Mouse (Mus musculus): Measurements from ENCODE around the gene Plcg2. TPM values are rescaled to one million over a fixed set of nuclear protein-coding genes. Genes with fewer than 3 reads are reported as not detected.

The Plcg2 gene
- polyA plus RNA-seq, 1 experiment from 2014 or later, result 2.4 TPM

DNA sequence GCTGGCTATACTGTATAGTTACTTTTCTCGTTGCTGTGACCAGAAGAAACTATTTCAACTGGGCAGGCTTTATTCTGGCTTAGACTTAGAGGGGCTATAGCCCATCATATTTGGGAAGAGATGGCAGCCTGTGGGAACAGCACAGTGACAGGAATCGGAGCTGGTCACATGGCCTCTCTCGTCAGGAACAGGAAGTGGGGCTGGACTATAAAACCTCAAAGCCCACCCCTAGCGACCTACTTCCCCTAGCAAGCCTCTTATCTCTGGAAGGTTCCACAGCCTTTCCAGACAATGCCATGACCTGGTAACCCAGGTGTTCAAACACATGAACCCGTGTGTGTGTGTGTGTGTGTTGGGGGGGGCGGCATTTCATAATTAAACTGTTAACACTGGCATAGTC is 79.0 kb downstream of the Plcg2 start:
- Histone ChIP-seq H3K4me2 (replicated peaks; ENCODE audit: low read depth) (no peak overlapping the region), H3K9me3 (ENCODE audit: control insufficient read depth, low read length) (no peaks in the 10 kb centered on the region), H3K4me3 (ENCODE audit: low read depth, low read length) (no peak overlapping the region), H3K4me1 (replicated peaks; ENCODE audit: control insufficient read depth, insufficient read depth) (no peaks in the 10 kb centered on the region), H3K9ac (ENCODE audit: low read length) (no peak overlapping the region), H3K27me3 (ENCODE audit: control insufficient read depth, insufficient read depth, low read length) (no peaks in the 10 kb centered on the region), H3K27ac (replicated peaks) (no peak overlapping the region), H3K36me3 (ENCODE audit: control insufficient read depth, insufficient read depth, low read length) (no peaks in the 10 kb centered on the region)
- no peak for ATAC-seq (ENCODE audit: low FRiP score, low TSS enrichment)
- WGBS, result 68% methylated on average over 6 of the region's 6 CpGs
- DNase-seq (ENCODE audit: low spot score), result no peak
- TF ChIP-seq EP300 (optimal IDR thresholded peaks at IDR 0.05), result no peak
- TF ChIP-seq CTCF (IDR thresholded peaks at IDR 0.05; ENCODE audit: low read depth), result no peak

- 55% methylated on average over 10 of the region's 10 CpGs for WGBS
- no peak for DNase-seq (ENCODE audit: low spot score)
- no peak for ATAC-seq (ENCODE audit: low FRiP score, low TSS enrichment)
- Histone ChIP-seq H3K4me3 (ENCODE audit: low read depth, low read length) (no peak overlapping the region), H3K27ac (replicated peaks) (no peak overlapping the region), H3K4me1 (replicated peaks; ENCODE audit: control insufficient read depth, insufficient read depth) (no peaks in the 10 kb centered on the region), H3K9ac (ENCODE audit: low read length) (no peak overlapping the region), H3K9me3 (ENCODE audit: control insufficient read depth, low read length) (no peaks in the 10 kb centered on the region), H3K27me3 (ENCODE audit: control insufficient read depth, insufficient read depth, low read length) (no peaks in the 10 kb centered on the region), H3K36me3 (ENCODE audit: control insufficient read depth, insufficient read depth, low read length) (no peaks in the 10 kb centered on the region), H3K4me2 (replicated peaks; ENCODE audit: low read depth) (no peak overlapping the region)
- peak; percentile 62 for TF ChIP-seq CTCF (IDR thresholded peaks at IDR 0.05; ENCODE audit: low read depth)
- no peak for TF ChIP-seq EP300 (optimal IDR thresholded peaks at IDR 0.05)
These were observed 79.8 kb downstream of the Plcg2 start for GRCm38 (mm10) chr8:117577883-117578282.

- WGBS, result 92% methylated on average over 6 of the region's 6 CpGs
- ATAC-seq (ENCODE audit: low FRiP score, low TSS enrichment) (no peak), DNase-seq (ENCODE audit: low spot score) (no peak)
- no peaks in the 10 kb centered on the region for H3K9me3 ChIP-seq (ENCODE audit: control insufficient read depth, low read length)
- no peak overlapping the region for H3K9ac ChIP-seq (ENCODE audit: low read length)
- no peak overlapping the region for H3K4me3 ChIP-seq (ENCODE audit: low read depth, low read length)
- H3K4me2 ChIP-seq (replicated peaks; ENCODE audit: low read depth), result no peak overlapping the region
- TF ChIP-seq CTCF (IDR thresholded peaks at IDR 0.05; ENCODE audit: low read depth) (no peak), EP300 (optimal IDR thresholded peaks at IDR 0.05) (no peak)
- H3K27ac ChIP-seq (replicated peaks), result no peak overlapping the region
- H3K36me3 ChIP-seq (ENCODE audit: control insufficient read depth, insufficient read depth, low read length), result no peaks in the 10 kb centered on the region
- no peaks in the 10 kb centered on the region for H3K4me1 ChIP-seq (replicated peaks; ENCODE audit: control insufficient read depth, insufficient read depth)
- H3K27me3 ChIP-seq (ENCODE audit: control insufficient read depth, insufficient read depth, low read length), result no peaks in the 10 kb centered on the region
These were observed 80.8 kb downstream of the Plcg2 start for GRCm38 (mm10) chr8:117578856-117579255.

- DNase-seq (ENCODE audit: low spot score) (no peak), ATAC-seq (ENCODE audit: low FRiP score, low TSS enrichment) (no peak)
- 54% methylated on average over 5 of the region's 5 CpGs for WGBS
- H3K27me3 ChIP-seq (ENCODE audit: control insufficient read depth, insufficient read depth, low read length), result no peaks in the 10 kb centered on the region
- TF ChIP-seq EP300 (optimal IDR thresholded peaks at IDR 0.05) (no peak), CTCF (IDR thresholded peaks at IDR 0.05; ENCODE audit: low read depth) (no peak)
- H3K27ac ChIP-seq (replicated peaks), result no peak overlapping the region
- H3K9ac ChIP-seq (ENCODE audit: low read length), result no peak overlapping the region
- no peak overlapping the region for H3K4me2 ChIP-seq (replicated peaks; ENCODE audit: low read depth)
- no peaks in the 10 kb centered on the region for H3K9me3 ChIP-seq (ENCODE audit: control insufficient read depth, low read length)
- H3K4me1 ChIP-seq (replicated peaks; ENCODE audit: control insufficient read depth, insufficient read depth), result no peaks in the 10 kb centered on the region
- H3K4me3 ChIP-seq (ENCODE audit: low read depth, low read length), result no peak overlapping the region
- no peaks in the 10 kb centered on the region for H3K36me3 ChIP-seq (ENCODE audit: control insufficient read depth, insufficient read depth, low read length)
These were observed 95.8 kb downstream of the Plcg2 start for GRCm38 (mm10) chr8:117593862-117594261.

DNA sequence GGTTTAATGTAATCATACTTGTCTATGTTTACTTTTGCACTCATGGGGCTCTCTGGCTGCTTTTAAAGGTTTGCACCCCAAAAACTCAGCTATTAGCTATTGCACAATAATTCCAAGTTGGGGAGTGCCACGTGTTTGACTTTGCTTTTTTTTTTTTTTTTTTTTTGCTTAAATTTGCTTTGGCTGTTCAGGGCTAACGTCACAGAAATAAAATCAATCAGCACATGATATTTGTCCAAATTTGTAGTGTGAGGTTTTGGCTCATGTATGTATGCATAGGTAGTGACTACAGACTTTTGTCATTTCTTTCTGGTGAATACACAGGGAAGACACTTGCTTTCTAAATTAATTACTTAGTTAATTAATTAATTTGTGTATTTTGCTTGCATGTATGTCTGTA is 96.9 kb downstream of the Plcg2 start:
- H3K9ac ChIP-seq (ENCODE audit: low read length), result no peak overlapping the region
- ATAC-seq (ENCODE audit: low FRiP score, low TSS enrichment) (no peak), DNase-seq (ENCODE audit: low spot score) (no peak)
- no peak overlapping the region for H3K4me2 ChIP-seq (replicated peaks; ENCODE audit: low read depth)
- 48% methylated on average over 2 of the region's 2 CpGs for WGBS
- H3K4me1 ChIP-seq (replicated peaks; ENCODE audit: control insufficient read depth, insufficient read depth), result no peaks in the 10 kb centered on the region
- H3K27me3 ChIP-seq (ENCODE audit: control insufficient read depth, insufficient read depth, low read length), result no peaks in the 10 kb centered on the region
- H3K27ac ChIP-seq (replicated peaks), result no peak overlapping the region
- TF ChIP-seq EP300 (optimal IDR thresholded peaks at IDR 0.05) (no peak), CTCF (IDR thresholded peaks at IDR 0.05; ENCODE audit: low read depth) (no peak)
- H3K4me3 ChIP-seq (ENCODE audit: low read depth, low read length), result no peak overlapping the region
- H3K9me3 ChIP-seq (ENCODE audit: control insufficient read depth, low read length), result no peaks in the 10 kb centered on the region
- H3K36me3 ChIP-seq (ENCODE audit: control insufficient read depth, insufficient read depth, low read length), result no peaks in the 10 kb centered on the region

- DNase-seq (ENCODE audit: low spot score) (no peak), ATAC-seq (ENCODE audit: low FRiP score, low TSS enrichment) (no peak)
- Histone ChIP-seq H3K27me3 (ENCODE audit: control insufficient read depth, insufficient read depth, low read length) (no peaks in the 10 kb centered on the region), H3K4me1 (replicated peaks; ENCODE audit: control insufficient read depth, insufficient read depth) (no peaks in the 10 kb centered on the region), H3K36me3 (ENCODE audit: control insufficient read depth, insufficient read depth, low read length) (no peaks in the 10 kb centered on the region), H3K4me3 (ENCODE audit: low read depth, low read length) (no peak overlapping the region), H3K27ac (replicated peaks) (no peak overlapping the region), H3K4me2 (replicated peaks; ENCODE audit: low read depth) (no peak overlapping the region), H3K9me3 (ENCODE audit: control insufficient read depth, low read length) (no peaks in the 10 kb centered on the region), H3K9ac (ENCODE audit: low read length) (no peak overlapping the region)
- TF ChIP-seq EP300 (optimal IDR thresholded peaks at IDR 0.05), result no peak
- no peak for TF ChIP-seq CTCF (IDR thresholded peaks at IDR 0.05; ENCODE audit: low read depth)
- 74% methylated on average over 5 of the region's 5 CpGs for WGBS
These were observed 98.7 kb downstream of the Plcg2 start for GRCm38 (mm10) chr8:117596777-117597176.

Data from stomach, postnatal 0 days (tissue).